ENCODE assay signal across 12 mouse cellular contexts in genomic region chr17:56537912-56538311, GRCm38 (mm10). TPM values are rescaled to one million over a fixed set of nuclear protein-coding genes. Genes with fewer than 3 reads are reported as not detected.
DNase-seq lines count a peak whose midpoint lies in the region; ATAC-seq and TF ChIP-seq lines count a peak whose summit lies in the region.
"Had no signal": no experiment of that assay in that cellular context is flagged by ENCODE, and none has a peak within 500 bp of the region (broad histone marks: within the 10 kb centered on the region; RNA-seq: fewer than 3 reads in every experiment).

No protein-coding gene starts in this region.

- TF ChIP-seq CTCF in forebrain, postnatal 0 days (IDR thresholded peaks at IDR 0.05; ENCODE audit: low read depth): peak; percentile 56

- 22% methylated on average over 8 of the region's 8 CpGs for WGBS in embryonic facial prominence, embryonic 14.5 days
- WGBS in forebrain, postnatal 0 days: 7% methylated on average over 8 of the region's 8 CpGs
- WGBS in midbrain, embryonic 16.5 days: 6% methylated on average over 8 of the region's 8 CpGs

- H3K9me3 ChIP-seq in embryonic facial prominence, embryonic 14.5 days (ENCODE audit: control insufficient read depth, low read length): no peaks in the 10 kb centered on the region
- no peaks in the 10 kb centered on the region for H3K9me3 ChIP-seq in forebrain, postnatal 0 days (ENCODE audit: low read length)
- no peaks in the 10 kb centered on the region for H3K9me3 ChIP-seq in midbrain, embryonic 16.5 days (replicated peaks; ENCODE audit: control insufficient read depth, low read length, poor library complexity, severe bottlenecking)
- H3K9me3 ChIP-seq: embryonic facial prominence, embryonic 13.5 days; G1E had no signal

- no peak overlapping the region for H3K4me2 ChIP-seq in embryonic facial prominence, embryonic 14.5 days (ENCODE audit: low read depth, low read length)
- no peak overlapping the region for H3K4me2 ChIP-seq in forebrain, postnatal 0 days (ENCODE audit: low read depth)
- H3K4me2 ChIP-seq in midbrain, embryonic 16.5 days (ENCODE audit: low read length): no peak overlapping the region
- H3K4me2 ChIP-seq: embryonic facial prominence, embryonic 13.5 days had no signal

- no peak overlapping the region for H3K27ac ChIP-seq in embryonic facial prominence, embryonic 14.5 days (replicated peaks; ENCODE audit: low read depth, low read length)
- H3K27ac ChIP-seq in forebrain, postnatal 0 days (ENCODE audit: low read depth, low read length): peak overlapping the region; percentile 57; the same call in 1 of the 2 replicates
- peak overlapping the region; percentile 44 for H3K27ac ChIP-seq in midbrain, embryonic 16.5 days (ENCODE audit: low read length)
- H3K27ac ChIP-seq: embryonic facial prominence, embryonic 13.5 days; liver, embryonic 14.5 days had no signal

- H3K36me3 ChIP-seq in embryonic facial prominence, embryonic 14.5 days (ENCODE audit: control insufficient read depth, insufficient read depth, low read length): no peaks in the 10 kb centered on the region
- no peaks in the 10 kb centered on the region for H3K36me3 ChIP-seq in forebrain, postnatal 0 days (ENCODE audit: insufficient read depth)
- H3K36me3 ChIP-seq in midbrain, embryonic 16.5 days (ENCODE audit: control insufficient read depth, insufficient read depth, low read length): no peaks in the 10 kb centered on the region
- H3K36me3 ChIP-seq: embryonic facial prominence, embryonic 13.5 days; G1E had no signal

- H3K4me3 ChIP-seq in embryonic facial prominence, embryonic 14.5 days (ENCODE audit: low read depth, low read length): no peak overlapping the region
- no peak overlapping the region for H3K4me3 ChIP-seq in forebrain, postnatal 0 days (ENCODE audit: low read depth, low read length)
- H3K4me3 ChIP-seq in midbrain, embryonic 16.5 days (ENCODE audit: low read depth, low read length): no peak overlapping the region
- H3K4me3 ChIP-seq: embryonic facial prominence, embryonic 13.5 days had no signal

- DNase-seq in layer of hippocampus, adult 8-10 months (ENCODE audit: low spot score in 2 of 2): peak; percentile 35 to 39
- DNase-seq in layer of hippocampus, adult 9-10 months (ENCODE audit: low spot score): no peak
- DNase-seq in embryonic facial prominence, embryonic 14.5 days (ENCODE audit: low spot score): peak; percentile 59
- peak; percentile 70 for DNase-seq in forebrain, postnatal 0 days
- no peak for DNase-seq in T-cell, adult 2 months (ENCODE audit: low spot score)
- no peak for DNase-seq in lung, adult 18-20 months
- DNase-seq: adrenal gland, postnatal 25 days; heart, adult 11 months had no signal

- no peaks in the 10 kb centered on the region for H3K27me3 ChIP-seq in embryonic facial prominence, embryonic 14.5 days (replicated peaks; ENCODE audit: control insufficient read depth, insufficient read depth, low read length)
- H3K27me3 ChIP-seq in forebrain, postnatal 0 days (ENCODE audit: insufficient read depth, low read length): no peaks in the 10 kb centered on the region
- H3K27me3 ChIP-seq in midbrain, embryonic 16.5 days (ENCODE audit: control insufficient read depth, insufficient read depth, low read depth, low read length): no peaks in the 10 kb centered on the region
- H3K27me3 ChIP-seq: embryonic facial prominence, embryonic 13.5 days had no signal

- H3K4me1 ChIP-seq in embryonic facial prominence, embryonic 14.5 days (ENCODE audit: control insufficient read depth, insufficient read depth, low read length): no peaks in the 10 kb centered on the region
- H3K4me1 ChIP-seq in forebrain, postnatal 0 days (ENCODE audit: insufficient read depth): 0 out of 2 replicates have a peak, but pooled peaks cover 9% of the 10 kb centered on the region
- peaks cover 19% of the 10 kb centered on the region; the same call in 1 of the 2 replicates for H3K4me1 ChIP-seq in midbrain, embryonic 16.5 days (ENCODE audit: control insufficient read depth, insufficient read depth, low read length)

- H3K9ac ChIP-seq in embryonic facial prominence, embryonic 14.5 days (ENCODE audit: low read depth, low read length): no peak overlapping the region
- H3K9ac ChIP-seq in forebrain, postnatal 0 days: no peak overlapping the region
- H3K9ac ChIP-seq in midbrain, embryonic 16.5 days (ENCODE audit: low read depth, low read length): 0 out of 2 replicates have a peak overlapping the region, but pooled peaks have one; percentile 11
- H3K9ac ChIP-seq: embryonic facial prominence, embryonic 13.5 days; liver, embryonic 14.5 days had no signal

- ATAC-seq in embryonic facial prominence, embryonic 14.5 days (ENCODE audit: low read depth): no peak; the same call in 1 of the 2 replicates
- ATAC-seq in forebrain, postnatal 0 days: peak; percentile 58
- peak; percentile 46; the same call in 1 of the 2 replicates for ATAC-seq in midbrain, embryonic 16.5 days

RNA-seq across cellular contexts. Expression of gene Gm20219, which starts 16.3 kb away (rescaled TPM):
- 1 to 10 TPM in 3 of 4 experiments, under 1 TPM in 1; 0.71 to 5.3 (median 3.7) TPM for total RNA-seq in layer of hippocampus, adult 8-10 months (2022)
- polyA plus RNA-seq in embryonic facial prominence, embryonic 14.5 days (2014; fragmentation: Nextera tagmentation; extraction: Ambion mirVana): 3.9 and 4.2 TPM in 2 replicates
- total RNA-seq in forebrain, postnatal 0 days (2014; rRNA removed): 0.33 TPM in 1 of 2 replicates, not detected in the other
- polyA plus RNA-seq in forebrain, postnatal 0 days (2015; fragmentation: Nextera tagmentation; extraction: Ambion mirVana): 0.29 and 0.40 TPM in 2 replicates
- 0.95 and 1.3 TPM in 2 replicates for polyA plus RNA-seq in midbrain, embryonic 16.5 days (2015; fragmentation: Nextera tagmentation; extraction: Ambion mirVana)

RNA-seq across cellular contexts. Expression of gene Znrf4, which starts 25.7 kb away (rescaled TPM):
- not detected for total RNA-seq in layer of hippocampus, adult 8-10 months (2022)
- not detected in 2 replicates for polyA plus RNA-seq in embryonic facial prominence, embryonic 14.5 days (2014; fragmentation: Nextera tagmentation; extraction: Ambion mirVana)
- not detected in 2 replicates for total RNA-seq in forebrain, postnatal 0 days (2014; rRNA removed)
- polyA plus RNA-seq in forebrain, postnatal 0 days (2015; fragmentation: Nextera tagmentation; extraction: Ambion mirVana): 0.13 and 0.16 TPM in 2 replicates
- not detected in 2 replicates for polyA plus RNA-seq in midbrain, embryonic 16.5 days (2015; fragmentation: Nextera tagmentation; extraction: Ambion mirVana)
- total RNA-seq: adrenal gland, postnatal 25 days; G1E had no signal
- polyA plus RNA-seq: embryonic facial prominence, embryonic 13.5 days; G1E; liver, embryonic 14.5 days had no signal

RNA-seq across cellular contexts. Expression of gene Safb2, which starts 46.5 kb away (rescaled TPM):
- total RNA-seq in layer of hippocampus, adult 8-10 months (2022): 100 to 1,000 TPM; 122 to 182 (median 154) TPM
- polyA plus RNA-seq in embryonic facial prominence, embryonic 14.5 days (2014; fragmentation: Nextera tagmentation; extraction: Ambion mirVana): 50.2 and 54.8 TPM in 2 replicates
- 27.2 and 35.1 TPM in 2 replicates for total RNA-seq in forebrain, postnatal 0 days (2014; rRNA removed)
- polyA plus RNA-seq in forebrain, postnatal 0 days (2015; fragmentation: Nextera tagmentation; extraction: Ambion mirVana): 25.0 and 36.7 TPM in 2 replicates
- polyA plus RNA-seq in midbrain, embryonic 16.5 days (2015; fragmentation: Nextera tagmentation; extraction: Ambion mirVana): 63.2 and 70.6 TPM in 2 replicates

RNA-seq across cellular contexts. Expression of gene Safb, which starts 46.7 kb away (rescaled TPM):
- 100 to 1,000 TPM; 149 to 168 (median 159) TPM for total RNA-seq in layer of hippocampus, adult 8-10 months (2022)
- 62.9 and 68.2 TPM in 2 replicates for polyA plus RNA-seq in embryonic facial prominence, embryonic 14.5 days (2014; fragmentation: Nextera tagmentation; extraction: Ambion mirVana)
- total RNA-seq in forebrain, postnatal 0 days (2014; rRNA removed): 56.0 and 71.7 TPM in 2 replicates
- polyA plus RNA-seq in forebrain, postnatal 0 days (2015; fragmentation: Nextera tagmentation; extraction: Ambion mirVana): 61.8 and 82.8 TPM in 2 replicates
- polyA plus RNA-seq in midbrain, embryonic 16.5 days (2015; fragmentation: Nextera tagmentation; extraction: Ambion mirVana): 121 and 122 TPM in 2 replicates

Comparison
In these comparisons a context has a peak if more than half of its experiments do, and no peak if none do; other contexts are left out.
1. DNase-seq: peak in layer of hippocampus, adult 8-10 months (2 of 2), embryonic facial prominence, embryonic 14.5 days (single experiment) and forebrain, postnatal 0 days (single experiment); none in layer of hippocampus, adult 9-10 months (single experiment), T-cell, adult 2 months (single experiment) and lung, adult 18-20 months (0 of 2).